Mouse (Mus musculus) liver (tissue): ENCODE results near the gene Jmjd7.

Experiments
- DNase-seq: peaks from one replicate; pipeline ENCODE4 v3.0.0-alpha.2; 2020; ENCODE audit warnings: mixed read lengths

Jmjd7 gene

DNA sequence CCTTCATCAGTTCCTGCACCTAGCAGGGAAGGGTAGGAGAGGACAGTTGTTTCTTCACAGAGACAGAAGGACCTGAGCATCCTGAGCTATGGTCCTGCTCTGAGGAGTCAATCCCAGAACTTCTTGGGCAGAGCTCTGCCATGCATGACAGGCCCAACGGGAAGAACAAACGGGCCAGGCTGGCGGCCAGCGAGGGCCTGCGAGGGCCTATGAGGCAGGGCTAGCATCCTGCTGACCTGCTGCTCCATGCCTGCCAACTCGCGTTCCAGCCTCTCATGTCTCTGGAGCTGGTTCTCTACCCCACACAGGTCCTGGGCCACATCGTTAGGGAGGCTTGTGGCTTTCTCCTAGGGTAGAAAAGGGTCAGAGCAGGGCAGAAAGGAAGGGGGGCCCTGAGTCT lies 35.0 kb downstream of the Jmjd7 start:
- DNase-seq: no peak

DNA sequence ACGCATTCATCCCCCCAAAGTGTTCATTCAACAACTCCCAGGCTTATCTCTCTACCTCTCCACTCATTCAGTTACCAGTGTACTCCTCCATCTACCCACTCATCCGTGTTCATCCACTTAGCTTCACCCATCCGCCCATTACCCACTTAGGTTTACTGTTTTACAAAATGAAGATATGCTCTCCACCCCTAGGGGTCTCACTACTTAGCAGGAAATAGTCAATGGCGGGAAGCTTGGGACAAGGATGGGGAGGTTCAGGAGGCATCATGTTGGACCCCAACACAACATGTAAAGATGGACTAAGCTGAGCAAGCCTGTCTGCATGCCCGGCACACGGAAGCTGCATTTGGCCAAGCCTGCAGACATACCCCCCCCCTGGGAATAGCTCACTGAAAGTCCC lies 37.4 kb downstream of the Jmjd7 start:
- DNase-seq: no peak

DNA sequence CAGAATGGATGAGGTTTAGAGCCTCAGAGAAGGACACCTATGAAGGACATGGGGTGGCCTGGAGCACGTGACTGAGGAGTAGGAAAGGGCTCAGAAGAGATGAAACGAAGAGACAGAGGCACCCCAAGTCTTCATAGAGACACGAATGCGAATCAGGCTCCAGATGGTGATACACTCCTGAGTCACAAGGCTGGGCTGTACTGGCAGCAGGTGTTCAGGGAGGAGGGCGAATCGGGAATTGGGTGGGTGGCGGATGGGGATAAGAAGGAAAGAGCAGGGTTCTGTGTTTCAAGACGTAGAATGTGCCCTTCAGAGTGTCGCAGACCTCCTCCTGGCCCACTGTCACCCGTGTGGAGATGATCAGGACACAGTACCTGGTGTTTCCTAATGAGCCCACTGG lies 38.0 kb downstream of the Jmjd7 start:
- no peak for DNase-seq

DNA sequence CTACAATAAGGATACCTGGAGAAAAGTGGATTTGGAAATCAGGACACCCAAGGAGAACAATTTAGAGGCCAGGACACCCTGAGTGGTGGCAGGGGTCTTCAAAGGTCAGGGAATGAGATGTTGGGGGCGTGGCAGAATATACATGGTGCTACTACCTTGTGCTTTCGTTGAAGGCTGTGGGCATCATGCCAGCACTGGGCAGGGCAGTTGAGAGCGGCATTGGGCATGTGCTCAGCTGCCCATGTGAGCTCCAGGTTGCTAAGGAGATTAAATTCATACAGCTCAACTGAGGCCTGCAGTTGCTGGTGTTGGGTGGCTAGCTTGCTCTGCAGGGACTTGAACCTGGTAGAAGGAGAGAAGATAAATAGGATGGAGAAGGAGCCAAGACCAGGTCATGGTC lies 38.9 kb downstream of the Jmjd7 start:
- DNase-seq: no peak

DNA sequence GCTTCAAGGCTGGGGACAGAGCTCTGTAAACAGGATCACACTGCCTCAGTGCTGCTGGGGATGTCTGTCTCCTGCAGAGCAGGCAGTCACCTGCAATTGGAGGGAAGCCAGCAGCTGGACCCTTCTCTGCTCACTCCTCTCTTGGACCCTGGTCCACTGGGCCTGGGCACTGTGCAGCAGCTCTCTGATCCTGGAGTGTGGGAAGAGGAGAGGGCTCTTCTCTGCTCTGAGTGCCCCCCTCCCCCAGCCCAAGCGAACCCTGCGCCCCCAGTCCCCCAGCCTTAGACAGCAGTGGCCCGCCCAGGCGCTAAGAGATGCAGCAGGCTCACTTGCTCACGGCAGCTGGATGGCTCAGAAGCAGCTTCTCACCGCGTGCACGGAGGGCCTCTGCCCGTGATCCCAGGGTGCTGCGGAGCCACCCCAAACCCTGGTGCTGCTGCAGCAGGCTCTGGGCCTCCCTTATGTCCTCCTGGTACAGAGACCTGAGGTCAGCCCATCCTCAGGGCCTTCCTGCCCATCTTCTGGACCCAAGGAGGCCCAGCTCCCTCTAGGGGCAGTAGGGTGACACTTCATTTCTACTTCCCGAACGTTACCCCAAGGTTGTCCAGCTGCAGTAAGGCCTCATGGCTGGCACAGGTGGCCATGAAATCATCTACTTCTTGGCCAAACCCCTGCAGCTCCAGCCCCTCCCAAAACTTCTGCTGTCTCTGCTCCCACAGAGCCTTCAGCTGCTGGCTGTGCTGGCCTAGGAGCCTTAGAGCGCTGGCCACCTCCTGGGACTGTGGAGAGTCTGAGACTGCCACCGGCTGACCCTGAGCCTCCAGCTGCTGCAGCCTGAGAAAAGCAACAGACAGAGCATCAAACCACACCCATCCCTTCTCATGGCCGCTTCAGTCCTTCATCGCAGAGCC lies 41.5 kb downstream of the Jmjd7 start:
- peak; percentile 28 for DNase-seq

DNA sequence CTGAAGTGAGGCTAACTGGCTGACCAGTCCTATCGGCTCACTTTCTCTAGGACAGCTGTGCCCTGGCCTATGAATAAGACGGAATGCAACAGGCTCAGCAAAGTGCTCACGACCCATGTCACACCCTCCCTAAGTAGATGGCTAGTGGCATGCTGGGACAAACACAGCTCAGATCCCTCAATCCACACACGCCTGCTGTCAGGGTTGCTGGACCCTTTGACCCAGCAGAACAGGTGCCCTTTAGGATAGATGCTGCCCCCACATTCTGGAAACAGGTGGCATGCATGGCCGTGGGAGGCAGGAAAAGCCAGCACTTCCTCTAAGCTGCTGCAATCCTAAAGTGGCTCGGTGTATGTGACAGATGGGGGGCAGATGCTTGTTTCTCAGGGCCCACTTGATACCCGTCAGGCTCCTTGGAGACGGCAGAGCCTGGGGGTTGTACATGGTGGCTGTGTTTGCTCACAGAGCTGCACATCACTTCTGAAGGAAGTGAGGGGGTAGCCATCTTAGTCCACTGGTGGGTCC lies 42.2 kb downstream of the Jmjd7 start:
- DNase-seq: no peak

DNA sequence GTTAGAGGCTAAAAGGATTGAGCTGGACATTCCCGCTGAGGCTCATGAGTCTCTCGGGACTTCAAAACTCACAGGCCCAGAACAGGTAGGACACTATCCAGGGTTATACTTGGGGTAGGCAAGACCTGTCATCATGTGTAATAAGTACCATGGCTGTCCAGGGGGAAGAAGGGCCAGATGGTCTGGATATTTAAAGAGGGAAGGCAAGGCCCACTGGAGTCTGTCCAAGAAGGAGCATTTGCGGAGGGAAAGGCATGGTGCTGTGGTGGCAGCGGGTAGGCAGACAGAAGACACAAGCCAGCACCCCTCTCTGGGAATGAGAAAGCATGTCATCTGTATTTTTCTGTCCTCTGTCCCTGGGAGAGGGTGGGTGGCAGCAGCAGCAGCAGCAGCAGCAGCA lies 46.8 kb downstream of the Jmjd7 start:
- no peak for DNase-seq

DNA sequence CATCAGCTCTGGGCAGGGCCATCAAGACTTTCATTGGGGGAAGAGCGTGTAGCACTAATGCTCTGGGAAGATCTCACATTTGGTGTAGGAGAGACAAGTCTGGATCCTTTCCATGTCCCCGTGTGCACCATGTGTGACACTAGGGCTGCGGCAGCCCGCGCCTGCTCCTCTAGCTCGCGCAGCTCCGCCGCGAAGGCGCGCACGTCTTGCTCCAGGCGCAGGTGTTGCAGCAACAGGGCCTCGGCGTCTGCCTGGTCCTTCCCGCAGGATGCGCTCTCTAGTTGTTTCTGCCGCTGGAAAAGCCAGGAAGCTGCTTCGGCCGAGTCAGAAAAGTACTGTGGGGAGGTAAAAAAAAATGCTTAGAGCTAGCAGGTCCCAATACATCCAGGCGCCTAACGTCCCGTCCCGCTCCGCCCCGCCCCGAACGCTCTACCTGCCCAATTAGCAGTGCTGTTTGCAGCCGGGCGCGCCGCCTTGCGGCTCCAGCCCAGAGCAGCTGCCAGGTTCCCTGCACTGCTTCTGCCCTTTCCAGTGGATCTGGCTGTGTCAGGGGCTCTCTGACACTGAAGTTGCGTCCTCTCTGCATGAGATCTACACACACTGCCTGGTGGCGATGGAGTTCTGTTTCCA lies 48.9 kb downstream of the Jmjd7 start:
- peak; percentile 61 for DNase-seq
